13 mouse cellular contexts compared by ENCODE assay signal in the genomic region with DNA sequence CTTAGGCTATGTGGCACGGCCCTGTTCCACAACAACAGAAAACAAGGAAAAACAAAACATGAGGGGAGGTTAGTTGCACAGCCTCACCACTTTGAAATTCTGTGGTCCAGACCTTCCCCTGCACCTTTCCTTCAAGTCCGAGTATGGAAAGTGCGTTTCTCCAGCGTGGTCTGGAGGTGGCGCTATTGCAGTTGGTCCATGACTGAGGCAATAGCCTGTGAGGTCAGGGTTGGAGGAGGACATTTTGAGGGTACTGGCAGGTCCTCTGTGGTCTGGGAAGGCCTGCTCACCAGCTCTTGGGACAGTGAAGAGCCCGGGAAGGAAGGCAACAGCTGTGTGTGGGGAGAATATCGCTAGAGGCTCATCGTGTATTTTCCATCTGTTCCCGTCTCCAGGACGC. TPM values are rescaled to one million over a fixed set of nuclear protein-coding genes. Genes with fewer than 3 reads are reported as not detected.
DNase-seq lines count a peak whose midpoint lies in the region; ATAC-seq and TF ChIP-seq lines count a peak whose summit lies in the region.
"Had no signal": no experiment of that assay in that cellular context is flagged by ENCODE, and none has a peak within 500 bp of the region (broad histone marks: within the 10 kb centered on the region; RNA-seq: fewer than 3 reads in every experiment).

No protein-coding gene starts in this region.

- H3K4me2 ChIP-seq in intestine, postnatal 0 days (replicated peaks; ENCODE audit: low read depth), result no peak overlapping the region
- no peak overlapping the region for H3K4me2 ChIP-seq in intestine, embryonic 16.5 days (ENCODE audit: low read depth, low read length)
- H3K4me2 ChIP-seq in midbrain, postnatal 0 days (ENCODE audit: low read depth, low read length, poor library complexity, severe bottlenecking), result no peak overlapping the region
- H3K4me2 ChIP-seq in midbrain, embryonic 11.5 days, result no peak overlapping the region
- H3K4me2 ChIP-seq in stomach, postnatal 0 days (replicated peaks; ENCODE audit: low read depth), result no peak overlapping the region
- no peak overlapping the region for H3K4me2 ChIP-seq in kidney, embryonic 15.5 days
- H3K4me2 ChIP-seq: liver, embryonic 13.5 days; neural tube, embryonic 13.5 days had no signal

- 40% methylated on average over 10 of the region's 10 CpGs for WGBS in intestine, postnatal 0 days
- WGBS in intestine, embryonic 16.5 days, result 45% methylated on average over 10 of the region's 10 CpGs
- 54% methylated on average over 10 of the region's 10 CpGs for WGBS in midbrain, postnatal 0 days
- 59% methylated on average over 10 of the region's 10 CpGs for WGBS in midbrain, embryonic 11.5 days
- WGBS in stomach, postnatal 0 days, result 47% methylated on average over 10 of the region's 10 CpGs
- 60% methylated on average over 10 of the region's 10 CpGs for WGBS in kidney, embryonic 15.5 days

- no peaks in the 10 kb centered on the region for H3K4me1 ChIP-seq in intestine, postnatal 0 days (replicated peaks; ENCODE audit: control insufficient read depth, insufficient read depth, low read length)
- H3K4me1 ChIP-seq in intestine, embryonic 16.5 days (ENCODE audit: control insufficient read depth, insufficient read depth, low read length), result no peaks in the 10 kb centered on the region
- H3K4me1 ChIP-seq in midbrain, postnatal 0 days (ENCODE audit: insufficient read depth, low read length), result no peaks in the 10 kb centered on the region
- no peaks in the 10 kb centered on the region for H3K4me1 ChIP-seq in midbrain, embryonic 11.5 days (ENCODE audit: control insufficient read depth, insufficient read depth, low read length)
- no peaks in the 10 kb centered on the region for H3K4me1 ChIP-seq in stomach, postnatal 0 days (replicated peaks; ENCODE audit: control insufficient read depth, insufficient read depth)
- no peaks in the 10 kb centered on the region for H3K4me1 ChIP-seq in kidney, embryonic 15.5 days
- H3K4me1 ChIP-seq: liver, embryonic 13.5 days had no signal

- peak; percentile 28 for DNase-seq in adrenal gland, postnatal 14 days
- DNase-seq in adrenal gland, adult 8-10 months, result no peak
- peak; percentile 42 for DNase-seq in midbrain, postnatal 0 days (ENCODE audit: low spot score)
- no peak for DNase-seq in midbrain, embryonic 11.5 days (ENCODE audit: low spot score, missing footprints)
- DNase-seq in stomach, postnatal 0 days (ENCODE audit: low spot score), result no peak
- DNase-seq: adrenal gland, postnatal 25 days; liver, embryonic 13.5 days; thymus, adult 2 months had no signal

- TF ChIP-seq EP300 in stomach, postnatal 0 days (optimal IDR thresholded peaks at IDR 0.05), result no peak

- no peaks in the 10 kb centered on the region for H3K36me3 ChIP-seq in intestine, postnatal 0 days (ENCODE audit: control insufficient read depth, insufficient read depth)
- H3K36me3 ChIP-seq in intestine, embryonic 16.5 days (ENCODE audit: control insufficient read depth, insufficient read depth, low read length), result no peaks in the 10 kb centered on the region
- no peaks in the 10 kb centered on the region for H3K36me3 ChIP-seq in midbrain, postnatal 0 days (ENCODE audit: insufficient read depth, low read length)
- no peaks in the 10 kb centered on the region for H3K36me3 ChIP-seq in midbrain, embryonic 11.5 days (ENCODE audit: control insufficient read depth, insufficient read depth, low read length)
- H3K36me3 ChIP-seq in stomach, postnatal 0 days (ENCODE audit: control insufficient read depth, insufficient read depth, low read length), result no peaks in the 10 kb centered on the region
- no peaks in the 10 kb centered on the region for H3K36me3 ChIP-seq in kidney, embryonic 15.5 days
- H3K36me3 ChIP-seq: liver, embryonic 13.5 days; neural tube, embryonic 13.5 days had no signal

- 0 out of 2 replicates have a peak, but pooled peaks cover under 1% of the 10 kb centered on the region for H3K9me3 ChIP-seq in intestine, postnatal 0 days (ENCODE audit: control insufficient read depth)
- no peaks in the 10 kb centered on the region for H3K9me3 ChIP-seq in intestine, embryonic 16.5 days (ENCODE audit: control insufficient read depth, low read length)
- H3K9me3 ChIP-seq in midbrain, postnatal 0 days (ENCODE audit: low read length), result no peaks in the 10 kb centered on the region
- H3K9me3 ChIP-seq in midbrain, embryonic 11.5 days (ENCODE audit: control insufficient read depth, low read length), result no peaks in the 10 kb centered on the region
- H3K9me3 ChIP-seq in stomach, postnatal 0 days (ENCODE audit: control insufficient read depth, low read length), result no peaks in the 10 kb centered on the region
- no peaks in the 10 kb centered on the region for H3K9me3 ChIP-seq in kidney, embryonic 15.5 days (replicated peaks)
- H3K9me3 ChIP-seq: liver, embryonic 13.5 days; neural tube, embryonic 13.5 days had no signal

- no peak overlapping the region for H3K27ac ChIP-seq in intestine, postnatal 0 days (ENCODE audit: low read depth, low read length)
- H3K27ac ChIP-seq in intestine, embryonic 16.5 days (ENCODE audit: low read length), result no peak overlapping the region
- H3K27ac ChIP-seq in midbrain, postnatal 0 days (ENCODE audit: low read depth, low read length), result no peak overlapping the region
- no peak overlapping the region for H3K27ac ChIP-seq in midbrain, embryonic 11.5 days (ENCODE audit: low read depth, low read length)
- H3K27ac ChIP-seq in stomach, postnatal 0 days (replicated peaks), result no peak overlapping the region
- no peak overlapping the region for H3K27ac ChIP-seq in kidney, embryonic 15.5 days
- H3K27ac ChIP-seq: liver, embryonic 13.5 days; neural tube, embryonic 13.5 days had no signal

- ATAC-seq in intestine, postnatal 0 days, result no peak
- no peak for ATAC-seq in intestine, embryonic 16.5 days
- ATAC-seq in midbrain, postnatal 0 days (ENCODE audit: low FRiP score), result no peak
- ATAC-seq in midbrain, embryonic 11.5 days (ENCODE audit: low FRiP score), result no peak
- no peak for ATAC-seq in stomach, postnatal 0 days (ENCODE audit: low FRiP score, low TSS enrichment)
- ATAC-seq in kidney, embryonic 15.5 days (replicated peaks; ENCODE audit: low FRiP score), result no peak
- ATAC-seq: inflammation-experienced regulatory T-cells, adult 6 months had no signal

- 0 out of 2 replicates have a peak, but pooled peaks cover 6% of the 10 kb centered on the region for H3K27me3 ChIP-seq in intestine, postnatal 0 days (replicated peaks; ENCODE audit: control insufficient read depth, insufficient read depth, low read length)
- no peaks in the 10 kb centered on the region for H3K27me3 ChIP-seq in intestine, embryonic 16.5 days (replicated peaks; ENCODE audit: control insufficient read depth, insufficient read depth, low read length)
- no peaks in the 10 kb centered on the region for H3K27me3 ChIP-seq in midbrain, postnatal 0 days (ENCODE audit: insufficient read depth, low read length)
- no peaks in the 10 kb centered on the region for H3K27me3 ChIP-seq in midbrain, embryonic 11.5 days (ENCODE audit: control insufficient read depth, insufficient read depth, low read length)
- no peaks in the 10 kb centered on the region for H3K27me3 ChIP-seq in stomach, postnatal 0 days (ENCODE audit: control insufficient read depth, insufficient read depth, low read length)
- peaks cover 10% of the 10 kb centered on the region; the same call in 1 of the 2 replicates for H3K27me3 ChIP-seq in kidney, embryonic 15.5 days

- H3K4me3 ChIP-seq in intestine, postnatal 0 days (ENCODE audit: low read depth, low read length), result no peak overlapping the region
- no peak overlapping the region for H3K4me3 ChIP-seq in intestine, embryonic 16.5 days (ENCODE audit: low read length)
- no peak overlapping the region for H3K4me3 ChIP-seq in midbrain, postnatal 0 days (ENCODE audit: low read depth, low read length)
- no peak overlapping the region for H3K4me3 ChIP-seq in midbrain, embryonic 11.5 days (ENCODE audit: low read depth, low read length)
- H3K4me3 ChIP-seq in stomach, postnatal 0 days (ENCODE audit: low read depth, low read length), result no peak overlapping the region
- no peak overlapping the region for H3K4me3 ChIP-seq in kidney, embryonic 15.5 days (replicated peaks)
- H3K4me3 ChIP-seq: liver, embryonic 13.5 days; neural tube, embryonic 13.5 days had no signal

- no peak overlapping the region for H3K9ac ChIP-seq in intestine, postnatal 0 days (ENCODE audit: low read depth, low read length)
- no peak overlapping the region for H3K9ac ChIP-seq in intestine, embryonic 16.5 days (ENCODE audit: low read depth, low read length)
- no peak overlapping the region for H3K9ac ChIP-seq in midbrain, postnatal 0 days (replicated peaks; ENCODE audit: low read length, poor library complexity, severe bottlenecking)
- no peak overlapping the region for H3K9ac ChIP-seq in midbrain, embryonic 11.5 days (ENCODE audit: low read length)
- no peak overlapping the region for H3K9ac ChIP-seq in stomach, postnatal 0 days (ENCODE audit: low read length)
- H3K9ac ChIP-seq in kidney, embryonic 15.5 days, result no peak overlapping the region
- H3K9ac ChIP-seq: liver, embryonic 13.5 days; neural tube, embryonic 13.5 days had no signal

- TF ChIP-seq CTCF in intestine, postnatal 0 days (IDR thresholded peaks at IDR 0.05; ENCODE audit: low read depth), result peak; percentile 68
- TF ChIP-seq CTCF in midbrain, postnatal 0 days (IDR thresholded peaks at IDR 0.05), result peak; percentile 74
- peak; percentile 66 for TF ChIP-seq CTCF in stomach, postnatal 0 days (IDR thresholded peaks at IDR 0.05; ENCODE audit: low read depth)

RNA-seq across cellular contexts. Expression of a gene that starts 21.2 kb away (rescaled TPM):
- total RNA-seq in adrenal gland, postnatal 14 days (2021), result 22.1 and 22.2 TPM in 2 replicates
- total RNA-seq in adrenal gland, adult 8-10 months (2022), result 10 to 100 TPM; 18.1 to 24.5 (median 22.5) TPM
- polyA plus RNA-seq in intestine, postnatal 0 days (2015; fragmentation: Nextera tagmentation; extraction: Ambion mirVana), result 9.3 and 9.7 TPM in 2 replicates
- 10.8 and 13.5 TPM in 2 replicates for polyA plus RNA-seq in intestine, embryonic 16.5 days (2015; fragmentation: Nextera tagmentation; extraction: Ambion mirVana)
- total RNA-seq in midbrain, postnatal 0 days (2014; rRNA removed), result 37.4 and 39.6 TPM in 2 replicates
- 19.8 and 21.2 TPM in 2 replicates for polyA plus RNA-seq in midbrain, postnatal 0 days (2015; fragmentation: Nextera tagmentation; extraction: Ambion mirVana)
- polyA plus RNA-seq in midbrain, embryonic 11.5 days (2014; fragmentation: Nextera tagmentation; extraction: Ambion mirVana), result 23.9 and 26.1 TPM in 2 replicates
- 9.6 and 12.9 TPM in 2 replicates for polyA plus RNA-seq in stomach, postnatal 0 days (2015; fragmentation: Nextera tagmentation; extraction: Ambion mirVana)
- polyA plus RNA-seq in kidney, embryonic 15.5 days (2015; fragmentation: Nextera tagmentation; extraction: Ambion mirVana), result 15.6 and 17.8 TPM in 2 replicates

RNA-seq across cellular contexts. Expression of a gene that starts 58.4 kb away (rescaled TPM):
- total RNA-seq in adrenal gland, postnatal 14 days (2021), result 12.7 and 15.1 TPM in 2 replicates
- total RNA-seq in adrenal gland, adult 8-10 months (2022), result 10 to 100 TPM in 1 of 4 experiments, 1 to 10 TPM in 3; 6.9 to 12.1 (median 8.7) TPM
- 1.5 and 2.1 TPM in 2 replicates for polyA plus RNA-seq in intestine, postnatal 0 days (2015; fragmentation: Nextera tagmentation; extraction: Ambion mirVana)
- polyA plus RNA-seq in intestine, embryonic 16.5 days (2015; fragmentation: Nextera tagmentation; extraction: Ambion mirVana), result 2.8 and 3.9 TPM in 2 replicates
- total RNA-seq in midbrain, postnatal 0 days (2014; rRNA removed), result 24.9 and 25.3 TPM in 2 replicates
- 3.1 and 3.8 TPM in 2 replicates for polyA plus RNA-seq in midbrain, postnatal 0 days (2015; fragmentation: Nextera tagmentation; extraction: Ambion mirVana)
- polyA plus RNA-seq in midbrain, embryonic 11.5 days (2014; fragmentation: Nextera tagmentation; extraction: Ambion mirVana), result 8.0 and 8.3 TPM in 2 replicates
- polyA plus RNA-seq in stomach, postnatal 0 days (2015; fragmentation: Nextera tagmentation; extraction: Ambion mirVana), result 2.6 and 3.3 TPM in 2 replicates
- 6.0 and 6.9 TPM in 2 replicates for polyA plus RNA-seq in kidney, embryonic 15.5 days (2015; fragmentation: Nextera tagmentation; extraction: Ambion mirVana)

Comparison
In these comparisons a context has a peak if more than half of its experiments do, and no peak if none do; other contexts are left out.
1. DNase-seq: peak in adrenal gland, postnatal 14 days (single experiment) and midbrain, postnatal 0 days (single experiment); none in adrenal gland, adult 8-10 months (single experiment), midbrain, embryonic 11.5 days (single experiment) and stomach, postnatal 0 days (single experiment).
2. Peak in every context shown above with its lines, with median percentiles within 50 percentile points of each other: CTCF ChIP-seq.